Mouse (Mus musculus) forebrain, embryonic 11.5 days (tissue): ENCODE results near the gene Rhbdf1. TPM values are rescaled to one million over a fixed set of nuclear protein-coding genes. Genes with fewer than 3 reads are reported as not detected.

Source experiments
- ATAC-seq: fragments of 200-750 bp; cut with Nextera tagmentation; replicated peaks from 2 replicates; pipeline ENCODE4 v1.8.0; 2017; ENCODE audit warnings: moderate TSS enrichment; ENCODE audit not compliant: low FRiP score
- DNase-seq: peaks from one replicate; pipeline ENCODE4 v3.0.0-alpha.2; 2017; ENCODE audit warnings: low spot score
- H3K27ac ChIP-seq: fragments of 300-500 bp; sonication (generic); 2 replicates; pipeline ENCODE4 v1.5.1; 2014; ENCODE audit warnings: low read depth, low read length
- H3K27me3 ChIP-seq: fragments of 300-500 bp; sonication (generic); 2 replicates; pipeline ENCODE4 v1.6.1; 2014; ENCODE audit warnings: mild to moderate bottlenecking, low read length, mixed read lengths; ENCODE audit not compliant: control insufficient read depth, insufficient read depth
- H3K36me3 ChIP-seq: fragments of 300-500 bp; sonication (generic); 2 replicates; pipeline ENCODE4 v1.6.1; 2014; ENCODE audit warnings: mild to moderate bottlenecking, low read length, moderate library complexity, mixed read lengths; ENCODE audit not compliant: control insufficient read depth, insufficient read depth
- H3K4me1 ChIP-seq: fragments of 300-500 bp; sonication (generic); replicated peaks from 2 replicates; pipeline ENCODE4 v1.6.1; 2014; ENCODE audit warnings: low read length, mixed read lengths; ENCODE audit not compliant: control insufficient read depth, insufficient read depth
- H3K4me2 ChIP-seq: fragments of 300-500 bp; sonication (generic); 2 replicates; pipeline ENCODE4 v1.6.1; 2014; ENCODE audit warnings: low read depth, mild to moderate bottlenecking, low read length, moderate library complexity, mixed read lengths; ENCODE audit not compliant: severe bottlenecking
- H3K4me3 ChIP-seq: fragments of 300-500 bp; sonication (generic); 2 replicates; pipeline ENCODE4 v1.5.1; 2014; ENCODE audit warnings: low read depth, low read length
- H3K9ac ChIP-seq: fragments of 300-500 bp; sonication (generic); 2 replicates; pipeline ENCODE4 v1.6.1; 2014; ENCODE audit warnings: low read length
- H3K9me3 ChIP-seq: fragments of 300-500 bp; sonication (generic); 2 replicates; pipeline ENCODE4 v1.6.1; 2016; ENCODE audit warnings: low read length, mixed read lengths; ENCODE audit not compliant: control insufficient read depth
- WGBS: fragments of 180-500 bp; shearing (Covaris S2); extraction: QIAGEN DNeasy Blood & Tissue Kit; methylation state at CpG from one replicate; pipeline ENCODE4 v1.1.7; 2014; 5-methylcytosine and 5-hydroxymethylcytosine counted together
- polyA plus RNA-seq: library from polyadenylated mRNA; unstranded; fragments of >200 nt; fragmentation: Nextera tagmentation; extraction: Ambion mirVana; gene quantifications from 2 replicates; pipeline ENCODE4 v1.2.1, GENCODE M21; 2014

Gene Rhbdf1
- polyA plus RNA-seq, 1 experiment from 2014 or later = 20.4 TPM

- H3K27ac ChIP-seq = no peak overlapping the region
- peak overlapping the region; percentile 99 for H3K4me2 ChIP-seq
- no peaks in the 10 kb centered on the region for H3K36me3 ChIP-seq
- 31% methylated on average over 10 of the region's 10 CpGs for WGBS
- ATAC-seq = peak; percentile 1; the same call in 1 of the 2 replicates
- H3K9ac ChIP-seq = peak overlapping the region; percentile 78
- peak overlapping the region; percentile 74 for H3K4me3 ChIP-seq
- H3K4me1 ChIP-seq = peaks cover 12% of the 10 kb centered on the region
- DNase-seq = no peak
- H3K9me3 ChIP-seq = no peaks in the 10 kb centered on the region
- peaks cover 11% of the 10 kb centered on the region; the same call in 1 of the 2 replicates for H3K27me3 ChIP-seq
Observed at GRCm38 (mm10) chr11:32220607-32221224, 1.4 kb downstream of the Rhbdf1 start.

- Histone ChIP-seq H3K4me3 (no peak overlapping the region), H3K4me2 (no peak overlapping the region), H3K36me3 (no peaks in the 10 kb centered on the region), H3K27ac (no peak overlapping the region), H3K9ac (no peak overlapping the region), H3K27me3 (peaks cover 11% of the 10 kb centered on the region; the same call in 1 of the 2 replicates), H3K4me1 (peaks cover 12% of the 10 kb centered on the region), H3K9me3 (no peaks in the 10 kb centered on the region)
- ATAC-seq (no peak), DNase-seq (no peak)
- 90% methylated on average over 10 of the region's 10 CpGs for WGBS
Observed at GRCm38 (mm10) chr11:32219287-32219686, 2.8 kb downstream of the Rhbdf1 start.

GRCm38 (mm10) chr11:32218501-32219050 lies 3.5 kb downstream of the Rhbdf1 start:
- Histone ChIP-seq H3K4me3 (no peak overlapping the region), H3K9me3 (no peaks in the 10 kb centered on the region), H3K27me3 (peaks cover 11% of the 10 kb centered on the region; the same call in 1 of the 2 replicates), H3K27ac (no peak overlapping the region), H3K4me1 (peaks cover 12% of the 10 kb centered on the region), H3K9ac (peak overlapping the region; percentile 29; the same call in 1 of the 2 replicates), H3K36me3 (no peaks in the 10 kb centered on the region), H3K4me2 (no peak overlapping the region)
- WGBS = 47% methylated on average over 6 of the region's 6 CpGs
- DNase-seq = no peak
- no peak for ATAC-seq

GRCm38 (mm10) chr11:32216851-32217250 lies 5.2 kb downstream of the Rhbdf1 start:
- DNase-seq = peak; percentile 85
- 24% methylated on average over 8 of the region's 8 CpGs for WGBS
- H3K4me1 ChIP-seq = peaks cover 4% of the 10 kb centered on the region; the same call in 1 of the 2 replicates
- H3K9ac ChIP-seq = no peak overlapping the region
- no peaks in the 10 kb centered on the region for H3K36me3 ChIP-seq
- H3K4me2 ChIP-seq = no peak overlapping the region
- H3K27me3 ChIP-seq = no peaks in the 10 kb centered on the region
- no peak overlapping the region for H3K27ac ChIP-seq
- no peak overlapping the region for H3K4me3 ChIP-seq
- H3K9me3 ChIP-seq = no peaks in the 10 kb centered on the region
- no peak; the same call in 1 of the 2 replicates for ATAC-seq

- Histone ChIP-seq H3K9ac (no peak overlapping the region), H3K27me3 (no peaks in the 10 kb centered on the region), H3K4me2 (no peak overlapping the region), H3K9me3 (no peaks in the 10 kb centered on the region), H3K4me1 (no peaks in the 10 kb centered on the region; the same call in 1 of the 2 replicates), H3K27ac (no peak overlapping the region), H3K36me3 (no peaks in the 10 kb centered on the region; the same call in 1 of the 2 replicates), H3K4me3 (no peak overlapping the region)
- DNase-seq = no peak
- ATAC-seq = no peak
- 94% methylated on average over 18 of the region's 18 CpGs for WGBS
Observed at GRCm38 (mm10) chr11:32215372-32216162, 6.5 kb downstream of the Rhbdf1 start.

- no peak overlapping the region for H3K9ac ChIP-seq
- 85% methylated on average over 9 of the region's 9 CpGs for WGBS
- no peak for DNase-seq
Observed at GRCm38 (mm10) chr11:32210623-32211022, 11.5 kb downstream of the Rhbdf1 start.

GRCm38 (mm10) chr11:32205058-32205873 lies 16.8 kb downstream of the Rhbdf1 start, which contains the start of gene Snrnp25:
TSS of gene Snrnp25 (plus strand) at chr11:32205415.
- ATAC-seq = peak; percentile 100
- no peaks in the 10 kb centered on the region; the same call in 1 of the 2 replicates for H3K4me1 ChIP-seq
- H3K4me2 ChIP-seq = peak within 1 kb of the TSS; percentile 67
- H3K27ac ChIP-seq = 0 out of 2 replicates have a peak within 1 kb of the TSS, but pooled peaks have one; percentile 38
- H3K9ac ChIP-seq = peak within 1 kb of the TSS; percentile 69
- no peaks in the 10 kb centered on the region for H3K27me3 ChIP-seq
- H3K36me3 ChIP-seq = peaks cover 6% of the 10 kb centered on the region; the same call in 1 of the 2 replicates
- H3K4me3 ChIP-seq = peak within 1 kb of the TSS; percentile 55
- peak; percentile 97 for DNase-seq
- no peaks in the 10 kb centered on the region for H3K9me3 ChIP-seq
- under 1% methylated on average over 52 of the region's 52 CpGs for WGBS

More at GRCm38 (mm10) chr11:32210623-32211022, 11.5 kb downstream of the Rhbdf1 start:
- H3K27me3 ChIP-seq = no peaks in the 10 kb centered on the region
- no peak overlapping the region for H3K27ac ChIP-seq
- no peak overlapping the region for H3K4me3 ChIP-seq
- H3K4me1 ChIP-seq = no peaks in the 10 kb centered on the region; the same call in 1 of the 2 replicates
- H3K4me2 ChIP-seq = no peak overlapping the region
- ATAC-seq = peak; percentile 25; the same call in 1 of the 2 replicates
- H3K36me3 ChIP-seq = peaks cover 6% of the 10 kb centered on the region; the same call in 1 of the 2 replicates
- H3K9me3 ChIP-seq = no peaks in the 10 kb centered on the region
